Mouse (Mus musculus): ENCODE measurements around the gene Npr3. TPM values are rescaled to one million over a fixed set of nuclear protein-coding genes. Genes with fewer than 3 reads are reported as not detected.

Gene Npr3
- polyA plus RNA-seq, 1 experiment from 2014 or later = 3.0 TPM

GRCm38 (mm10) chr15:11904848-11905672, 2.0 kb downstream of the Npr3 start:
- H3K4me1 ChIP-seq = peaks cover 52% of the 10 kb centered on the region
- WGBS = under 1% methylated on average over 90 of the region's 90 CpGs
- H3K36me3 ChIP-seq = no peaks in the 10 kb centered on the region

GRCm38 (mm10) chr15:11904043-11904847, 2.8 kb downstream of the Npr3 start:
- DNase-seq (ENCODE audit: low spot score) = peak; percentile 64
- no peaks in the 10 kb centered on the region for H3K36me3 ChIP-seq
- peaks cover 52% of the 10 kb centered on the region for H3K4me1 ChIP-seq
- peaks cover 87% of the 10 kb centered on the region for H3K27me3 ChIP-seq (ENCODE audit: low read depth, poor library complexity, severe bottlenecking)
- H3K27ac ChIP-seq (replicated peaks) = peak overlapping the region; percentile 56; the same call in 1 of the 2 replicates
- H3K4me3 ChIP-seq = peak overlapping the region; percentile 63
- WGBS = under 1% methylated on average over 48 of the region's 48 CpGs
- no peaks in the 10 kb centered on the region for H3K9me3 ChIP-seq (replicated peaks)

More at GRCm38 (mm10) chr15:11904848-11905672, 2.0 kb downstream of the Npr3 start:
- Histone ChIP-seq H3K27ac (replicated peaks) (peak overlapping the region; percentile 71), H3K4me3 (peak overlapping the region; percentile 63), H3K9me3 (replicated peaks) (no peaks in the 10 kb centered on the region), H3K27me3 (ENCODE audit: low read depth, poor library complexity, severe bottlenecking) (peaks cover 87% of the 10 kb centered on the region)
- peak; percentile 65 for DNase-seq (ENCODE audit: low spot score)

- Histone ChIP-seq H3K27me3 (ENCODE audit: low read depth, poor library complexity, severe bottlenecking) (peaks cover 80% of the 10 kb centered on the region), H3K9me3 (replicated peaks) (no peaks in the 10 kb centered on the region), H3K36me3 (no peaks in the 10 kb centered on the region), H3K4me3 (peak overlapping the region; percentile 63), H3K27ac (replicated peaks) (peak overlapping the region; percentile 56; the same call in 1 of the 2 replicates), H3K4me1 (peaks cover 51% of the 10 kb centered on the region)
- 1% methylated on average over 34 of the region's 34 CpGs for WGBS
- DNase-seq (ENCODE audit: low spot score) = peak; percentile 55
Measured at GRCm38 (mm10) chr15:11903196-11904042, 3.7 kb downstream of the Npr3 start.

GRCm38 (mm10) chr15:11897617-11898016, 9.5 kb downstream of the Npr3 start:
- 95% methylated on average over 8 of the region's 8 CpGs for WGBS
- no peaks in the 10 kb centered on the region for H3K9me3 ChIP-seq (replicated peaks)
- no peaks in the 10 kb centered on the region for H3K4me1 ChIP-seq
- no peaks in the 10 kb centered on the region for H3K36me3 ChIP-seq
- H3K27ac ChIP-seq (replicated peaks) = no peak overlapping the region
- DNase-seq (ENCODE audit: low spot score) = no peak
- no peak overlapping the region for H3K4me3 ChIP-seq
- H3K27me3 ChIP-seq (ENCODE audit: low read depth, poor library complexity, severe bottlenecking) = peaks cover 22% of the 10 kb centered on the region

GRCm38 (mm10) chr15:11897162-11897561, 9.9 kb downstream of the Npr3 start:
- Histone ChIP-seq H3K4me1 (no peaks in the 10 kb centered on the region), H3K9me3 (replicated peaks) (no peaks in the 10 kb centered on the region), H3K36me3 (no peaks in the 10 kb centered on the region), H3K27ac (replicated peaks) (no peak overlapping the region), H3K27me3 (ENCODE audit: low read depth, poor library complexity, severe bottlenecking) (peaks cover 17% of the 10 kb centered on the region), H3K4me3 (no peak overlapping the region)
- no peak for DNase-seq (ENCODE audit: low spot score)
- 85% methylated on average over 5 of the region's 5 CpGs for WGBS

- no peak overlapping the region for H3K27ac ChIP-seq (replicated peaks)
- no peaks in the 10 kb centered on the region for H3K27me3 ChIP-seq (ENCODE audit: low read depth, poor library complexity, severe bottlenecking)
- 90% methylated on average over 9 of the region's 9 CpGs for WGBS
- H3K9me3 ChIP-seq (replicated peaks) = no peaks in the 10 kb centered on the region
- no peaks in the 10 kb centered on the region for H3K4me1 ChIP-seq
- no peaks in the 10 kb centered on the region for H3K36me3 ChIP-seq
- H3K4me3 ChIP-seq = no peak overlapping the region
- no peak for DNase-seq (ENCODE audit: low spot score)
Measured at GRCm38 (mm10) chr15:11893969-11894368, 13.1 kb downstream of the Npr3 start.

GRCm38 (mm10) chr15:11891395-11891794, 15.7 kb downstream of the Npr3 start:
- Histone ChIP-seq H3K4me1 (no peaks in the 10 kb centered on the region), H3K27ac (replicated peaks) (no peak overlapping the region), H3K36me3 (no peaks in the 10 kb centered on the region), H3K27me3 (ENCODE audit: low read depth, poor library complexity, severe bottlenecking) (no peaks in the 10 kb centered on the region), H3K9me3 (replicated peaks) (no peaks in the 10 kb centered on the region), H3K4me3 (no peak overlapping the region)
- no peak for DNase-seq (ENCODE audit: low spot score)
- WGBS = 66% methylated on average over 3 of the region's 3 CpGs

- H3K27me3 ChIP-seq (ENCODE audit: low read depth, poor library complexity, severe bottlenecking) = no peaks in the 10 kb centered on the region
- H3K27ac ChIP-seq (replicated peaks) = no peak overlapping the region
- no peaks in the 10 kb centered on the region for H3K36me3 ChIP-seq
- H3K4me3 ChIP-seq = no peak overlapping the region
- peaks cover 8% of the 10 kb centered on the region for H3K4me1 ChIP-seq
- H3K9me3 ChIP-seq (replicated peaks) = peaks cover 7% of the 10 kb centered on the region; the same call in 1 of the 2 replicates
- 55% methylated on average over 10 of the region's 10 CpGs for WGBS
- no peak for DNase-seq (ENCODE audit: low spot score)
Measured at GRCm38 (mm10) chr15:11882508-11883205, 24.4 kb downstream of the Npr3 start.

GRCm38 (mm10) chr15:11881822-11882221, 25.3 kb downstream of the Npr3 start:
- H3K4me3 ChIP-seq = no peak overlapping the region
- peaks cover 8% of the 10 kb centered on the region for H3K4me1 ChIP-seq
- DNase-seq (ENCODE audit: low spot score) = no peak
- H3K9me3 ChIP-seq (replicated peaks) = peaks cover 7% of the 10 kb centered on the region; the same call in 1 of the 2 replicates
- no peaks in the 10 kb centered on the region for H3K27me3 ChIP-seq (ENCODE audit: low read depth, poor library complexity, severe bottlenecking)
- no peaks in the 10 kb centered on the region for H3K36me3 ChIP-seq
- 91% methylated on average over 6 of the region's 6 CpGs for WGBS
- no peak overlapping the region for H3K27ac ChIP-seq (replicated peaks)

GRCm38 (mm10) chr15:11878334-11878733, 28.8 kb downstream of the Npr3 start:
- H3K4me3 ChIP-seq = no peak overlapping the region
- no peaks in the 10 kb centered on the region for H3K36me3 ChIP-seq
- peaks cover 15% of the 10 kb centered on the region; the same call in 1 of the 2 replicates for H3K9me3 ChIP-seq (replicated peaks)
- H3K4me1 ChIP-seq = peaks cover 8% of the 10 kb centered on the region
- DNase-seq (ENCODE audit: low spot score) = no peak
- 93% methylated on average over 1 of the region's 1 CpGs for WGBS
- no peak overlapping the region for H3K27ac ChIP-seq (replicated peaks)
- no peaks in the 10 kb centered on the region for H3K27me3 ChIP-seq (ENCODE audit: low read depth, poor library complexity, severe bottlenecking)

- no peaks in the 10 kb centered on the region for H3K27me3 ChIP-seq (ENCODE audit: low read depth, poor library complexity, severe bottlenecking)
- WGBS = 67% methylated on average over 2 of the region's 2 CpGs
- peaks cover under 1% of the 10 kb centered on the region; the same call in 1 of the 2 replicates for H3K4me1 ChIP-seq
- DNase-seq (ENCODE audit: low spot score) = no peak
- no peak overlapping the region for H3K27ac ChIP-seq (replicated peaks)
- H3K36me3 ChIP-seq = no peaks in the 10 kb centered on the region
- H3K9me3 ChIP-seq (replicated peaks) = peaks cover 15% of the 10 kb centered on the region; the same call in 1 of the 2 replicates
- no peak overlapping the region for H3K4me3 ChIP-seq
Measured at GRCm38 (mm10) chr15:11877273-11877672, 29.8 kb downstream of the Npr3 start.
